Mouse (Mus musculus) gastrocnemius, adult 8-10 months (tissue): ENCODE measurements around the gene Gm21987. TPM values are rescaled to one million over a fixed set of nuclear protein-coding genes. Genes with fewer than 3 reads are reported as not detected.
A peak's percentile ranks its signal among the peaks of the same experiment; 100 is the strongest.

Experiments used
- DNase-seq, 2 experiments: peaks; one replicate each; pipeline ENCODE4 v3.0.0; 2022; ENCODE audit warnings: low spot score in 2 of 2
- total RNA-seq, 4 experiments: library from RNA; stranded (reverse); gene quantifications; 2 replicates each; pipeline ENCODE4 v1.2.4; 2022

Gm21987 gene
- total RNA-seq, 4 experiments from 2014 or later = not detected

GRCm38 (mm10) chr16:38392126-38392894 is 45.5 kb downstream of the Gm21987 start:
- peak; percentile 75 to 80 for DNase-seq

GRCm38 (mm10) chr16:38394191-38394618 is 47.4 kb downstream of the Gm21987 start:
- DNase-seq = no peak

- no peak for DNase-seq
Measured at GRCm38 (mm10) chr16:38395060-38395730, 48.4 kb downstream of the Gm21987 start.

GRCm38 (mm10) chr16:38396155-38396554 is 49.3 kb downstream of the Gm21987 start:
- DNase-seq = peak; percentile 49 to 58

- no peak for DNase-seq
Measured at GRCm38 (mm10) chr16:38398266-38398665, 51.4 kb downstream of the Gm21987 start.

GRCm38 (mm10) chr16:38399076-38399475 is 52.2 kb downstream of the Gm21987 start:
- DNase-seq = no peak

- peak; percentile 37 to 59 for DNase-seq
Measured at GRCm38 (mm10) chr16:38399531-38400231, 52.8 kb downstream of the Gm21987 start.

GRCm38 (mm10) chr16:38400311-38400960 is 53.6 kb downstream of the Gm21987 start:
- DNase-seq = no peak

- DNase-seq = no peak
Measured at GRCm38 (mm10) chr16:38401468-38401867, 54.6 kb downstream of the Gm21987 start.

- no peak for DNase-seq
Measured at GRCm38 (mm10) chr16:38403639-38404038, 56.8 kb downstream of the Gm21987 start.

GRCm38 (mm10) chr16:38406293-38406692 is 59.5 kb downstream of the Gm21987 start:
- no peak for DNase-seq

GRCm38 (mm10) chr16:38406708-38407107 is 59.9 kb downstream of the Gm21987 start:
- no peak for DNase-seq

GRCm38 (mm10) chr16:38407584-38407983 is 60.7 kb downstream of the Gm21987 start:
- no peak for DNase-seq

- no peak for DNase-seq
Measured at GRCm38 (mm10) chr16:38408416-38408815, 61.6 kb downstream of the Gm21987 start.

Other genes with a start within 250 kb of the Gm21987 start
- gene Nr1i2, start 52.2 kb upstream of the Gm21987 start, total RNA-seq = not detected
- not detected for gene Maats1, start 4.9 kb upstream of the Gm21987 start, total RNA-seq
- 100 to 1,000 TPM; 115 to 194 (median 149) TPM for gene Cox17, start within 50 bp of the Gm21987 start, total RNA-seq
- 10 to 100 TPM; 55.3 to 81.4 (median 68.5) TPM for gene Popdc2, start 15.2 kb downstream of the Gm21987 start, total RNA-seq
- 1 to 10 TPM; 2.5 to 4.7 (median 3.6) TPM for gene Pla1a, start 86.1 kb downstream of the Gm21987 start, total RNA-seq
- 10 to 100 TPM; 17.3 to 17.5 (median 17.4) TPM for gene Adprh, start 105.7 kb downstream of the Gm21987 start, total RNA-seq
- under 1 TPM in 2 of 4 experiments, not detected in 2; 0.12 to 0.22 TPM for gene Cd80, start 108.5 kb downstream of the Gm21987 start, total RNA-seq
- gene Timmdc1, start 175.6 kb downstream of the Gm21987 start, total RNA-seq = 10 to 100 TPM; 42.4 to 50.3 (median 43.5) TPM
- 10 to 100 TPM in 3 of 4 experiments, 1 to 10 TPM in 1; 8.9 to 11.1 (median 10.5) TPM for gene Poglut1, start 203.2 kb downstream of the Gm21987 start, total RNA-seq
- gene Tmem39a, start 211.7 kb downstream of the Gm21987 start, total RNA-seq = 10 to 100 TPM; 14.0 to 19.3 (median 15.5) TPM